Mouse (Mus musculus): ENCODE measurements around the gene Exosc5.

DNA sequence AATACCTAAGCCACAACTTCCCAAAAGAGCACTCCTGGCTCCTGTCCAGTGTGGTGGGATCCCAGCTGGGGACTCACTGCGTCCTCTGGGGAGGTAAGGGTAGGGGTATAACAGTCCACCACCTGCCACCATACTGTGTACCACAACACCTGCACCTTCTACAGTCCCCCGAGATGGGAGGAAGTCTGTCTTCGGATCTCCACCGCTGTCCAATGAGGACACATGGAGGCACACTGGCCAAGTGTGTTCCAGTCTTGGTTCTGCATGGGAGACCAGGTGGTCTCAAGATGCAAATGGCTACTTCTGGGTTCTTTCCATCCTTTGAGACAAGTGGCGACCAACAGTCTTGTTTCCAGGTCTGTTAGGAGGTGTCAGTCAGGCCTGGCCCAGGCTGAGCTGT lies 52.2 kb downstream of the Exosc5 start:
- TF ChIP-seq CTCF (IDR thresholded peaks at IDR 0.05; ENCODE audit: low read depth) (no peak), EP300 (IDR thresholded peaks at IDR 0.05; ENCODE audit: low read depth) (no peak)

Data from liver, postnatal 0 days (tissue).